Mouse (Mus musculus): Measurements from ENCODE around the gene Chaf1b.

Gene Chaf1b

GRCm38 (mm10) chr16:93944301-93944700, 60.6 kb downstream of the Chaf1b start:
- DNase-seq (ENCODE audit: low read depth, low spot score): no peak

GRCm38 (mm10) chr16:93947396-93947795, 63.7 kb downstream of the Chaf1b start:
- no peak for DNase-seq (ENCODE audit: low read depth, low spot score)
